Mouse (Mus musculus) spleen, postnatal 14 days (tissue): ENCODE measurements around the gene Kcnip2.
"Not testable (repeated sequence)": the region's sequence is repeated elsewhere in the genome, so short reads cannot be mapped to it uniquely, and the experiment has no call there.

Experiments used
- DNase-seq, 2 experiments: peaks; one replicate each; pipeline ENCODE4 v3.0.0; 2021 to 2022; ENCODE audit warnings: low spot score in 2 of 2

Gene Kcnip2

GRCm38 (mm10) chr19:45812115-45812514, 3.7 kb downstream of the Kcnip2 start:
- peak; percentile 45 to 53 for DNase-seq

DNA sequence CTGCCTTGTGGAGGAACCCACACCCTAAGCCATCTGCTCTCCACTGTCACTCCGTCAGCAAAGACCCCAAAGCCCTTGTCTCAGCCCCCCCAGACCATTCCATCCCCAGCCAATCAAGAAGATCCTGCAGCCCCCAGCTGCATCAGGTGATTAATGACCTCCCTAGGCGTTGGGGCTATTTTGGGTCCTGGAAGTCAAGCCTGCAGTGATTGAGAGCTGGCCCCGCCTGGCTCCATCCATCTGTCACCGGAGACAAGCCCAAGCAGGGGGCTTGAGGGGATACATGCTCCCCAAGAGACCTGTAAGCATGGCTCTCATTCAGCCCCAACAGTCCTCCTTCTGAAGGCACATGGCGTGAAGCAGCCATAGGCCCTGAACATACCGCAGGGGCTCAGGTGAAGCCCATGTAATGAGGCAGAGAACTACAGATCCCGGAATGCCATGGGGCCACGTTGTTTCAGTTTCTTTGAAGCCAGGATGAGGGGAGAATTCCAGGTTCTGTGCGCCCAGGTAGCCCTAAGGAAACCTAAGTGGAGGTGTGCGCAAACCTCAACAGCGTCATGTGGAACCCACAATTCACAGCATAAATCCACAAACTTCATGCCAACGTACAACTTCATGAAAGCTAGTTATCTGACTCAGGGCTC, 4.7 kb downstream of the Kcnip2 start:
- no peak for DNase-seq

DNA sequence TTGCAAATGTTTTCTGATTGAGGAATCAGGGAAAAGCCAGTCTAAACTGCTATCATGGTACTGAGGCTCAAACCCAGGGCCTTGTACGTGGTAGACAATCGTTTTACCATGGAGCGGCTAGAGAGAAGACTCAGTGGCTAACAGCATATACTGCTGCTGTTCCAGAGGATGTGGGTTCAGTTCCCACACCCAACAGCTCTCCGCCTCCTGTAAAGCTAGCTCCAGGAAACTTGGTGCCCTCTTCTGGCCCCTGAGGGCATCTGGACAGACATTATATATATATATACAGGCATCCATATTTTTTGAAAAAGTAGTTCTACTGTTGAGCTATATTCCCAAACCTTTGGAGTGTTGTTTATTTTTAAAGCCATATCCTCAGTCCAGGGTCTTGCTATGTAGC, 8.1 kb downstream of the Kcnip2 start:
- no peak for DNase-seq

DNA sequence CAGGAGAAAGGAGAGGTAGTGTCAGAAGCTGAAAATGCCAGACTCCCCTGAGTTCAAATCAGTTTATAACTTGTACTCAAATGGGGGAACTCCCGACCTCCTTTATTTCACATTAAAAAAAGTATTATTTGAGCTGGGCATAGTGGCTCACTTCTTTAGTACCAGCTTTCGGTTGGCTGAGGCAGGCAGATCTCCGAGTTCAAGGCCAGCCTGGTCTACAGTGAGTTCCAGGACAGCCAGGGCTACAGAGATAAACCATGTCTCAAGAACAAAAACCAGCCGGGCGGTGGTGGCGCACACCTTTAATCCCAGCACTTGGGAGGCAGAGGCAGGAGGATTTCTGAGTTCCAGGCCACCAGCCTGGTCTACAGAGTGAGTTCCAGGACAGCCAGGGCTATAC, 10.0 kb downstream of the Kcnip2 start:
- not testable (repeated sequence) for DNase-seq

- DNase-seq = peak in 1 of 2 experiments; percentile 30
These were observed 11.1 kb downstream of the Kcnip2 start for GRCm38 (mm10) chr19:45804593-45805368.

GRCm38 (mm10) chr19:45803408-45803807, 12.5 kb downstream of the Kcnip2 start:
- DNase-seq = no peak

DNA sequence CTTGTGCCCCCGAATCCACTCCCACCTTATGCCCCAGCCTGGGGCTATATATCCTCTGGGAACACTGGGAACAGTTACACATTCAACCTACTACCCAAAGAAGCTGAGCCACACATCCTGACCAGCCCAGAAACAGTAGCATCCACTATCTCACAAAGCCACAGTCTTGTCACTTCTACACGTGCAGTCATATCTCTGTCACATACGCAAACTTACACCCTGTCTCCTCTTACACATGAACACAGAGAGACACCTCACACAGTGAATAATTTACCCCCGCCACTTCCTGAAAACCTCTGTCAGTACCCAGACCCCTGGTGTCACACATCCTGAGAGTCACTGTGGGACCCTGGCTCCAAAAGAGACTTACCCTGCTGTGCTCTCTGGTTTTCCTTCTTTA, 13.2 kb downstream of the Kcnip2 start:
- DNase-seq = no peak

DNA sequence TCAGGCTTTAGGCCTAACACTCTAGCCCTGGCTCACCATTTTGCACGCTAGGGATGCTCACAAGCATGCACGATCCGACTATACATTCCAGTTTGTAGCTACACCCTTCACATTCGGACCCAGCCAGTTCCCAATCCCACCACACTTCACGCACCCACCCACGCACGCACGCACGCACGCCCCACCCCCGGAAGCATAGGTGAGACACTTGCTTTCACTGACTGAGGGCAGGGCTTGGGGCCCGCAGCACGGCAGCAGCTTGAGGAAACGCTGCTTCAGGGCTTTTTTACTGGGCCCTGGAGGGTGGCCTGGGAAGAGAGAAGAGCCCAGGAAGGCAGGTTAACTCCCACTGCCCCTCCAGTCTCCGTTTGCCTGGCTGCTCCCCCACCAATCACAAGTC, 19.0 kb downstream of the Kcnip2 start:
- no peak for DNase-seq

DNA sequence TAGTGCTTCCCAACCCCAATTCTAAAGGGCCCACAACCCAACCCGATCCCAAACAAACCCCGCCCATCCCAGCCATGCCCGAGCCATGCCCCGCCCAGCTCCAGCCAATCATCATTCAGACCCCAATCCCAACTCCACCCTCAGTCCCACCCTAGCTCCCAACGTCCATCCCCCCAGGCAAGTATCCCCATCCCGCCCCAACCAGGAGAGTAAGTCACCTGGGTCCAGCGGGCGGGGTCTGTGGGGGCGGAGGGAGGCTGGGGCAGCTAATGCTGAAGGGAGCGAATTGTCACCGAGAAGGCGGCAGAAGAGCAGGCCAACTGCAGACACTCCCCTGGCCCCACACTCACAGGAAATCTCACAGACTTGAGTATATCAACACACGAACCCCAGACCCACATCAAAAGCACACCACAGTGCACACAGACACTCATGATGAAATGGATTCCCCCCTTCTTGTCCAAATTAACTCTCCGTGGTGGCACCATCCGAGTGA, 19.8 kb downstream of the Kcnip2 start:
- DNase-seq = no peak

DNA sequence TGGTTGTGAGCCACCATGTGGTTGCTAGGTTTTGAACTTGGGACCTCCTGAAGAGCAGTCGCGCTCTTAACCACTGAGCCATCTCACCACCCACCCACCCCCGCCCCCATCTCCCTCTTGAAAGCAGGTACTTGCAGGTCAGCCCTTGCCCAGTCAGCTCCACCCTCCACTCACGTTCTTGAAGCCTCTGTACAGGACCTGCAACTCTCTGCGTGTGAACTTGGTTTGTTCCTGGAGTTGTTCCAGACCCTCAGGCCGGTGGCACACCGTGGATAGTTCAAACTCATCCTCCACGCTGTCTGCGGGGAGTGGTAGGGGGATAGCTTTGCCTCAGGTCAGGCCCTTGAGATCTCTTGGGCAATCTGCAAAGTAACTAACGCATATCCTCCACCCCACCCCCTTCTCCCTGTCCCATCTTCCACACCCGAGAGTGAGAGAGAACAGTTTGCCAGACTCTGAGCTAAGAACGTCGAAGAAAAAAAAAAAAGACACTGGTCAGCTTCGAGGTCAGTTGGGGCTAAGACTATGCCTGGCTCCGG, 20.4 kb downstream of the Kcnip2 start:
- DNase-seq = no peak

- no peak for DNase-seq
These were observed 21.1 kb downstream of the Kcnip2 start for GRCm38 (mm10) chr19:45794718-45795117.

- no peak for DNase-seq
These were observed 23.5 kb downstream of the Kcnip2 start for GRCm38 (mm10) chr19:45792404-45792803.

GRCm38 (mm10) chr19:45789888-45790874, 25.7 kb downstream of the Kcnip2 start:
- DNase-seq = no peak

DNA sequence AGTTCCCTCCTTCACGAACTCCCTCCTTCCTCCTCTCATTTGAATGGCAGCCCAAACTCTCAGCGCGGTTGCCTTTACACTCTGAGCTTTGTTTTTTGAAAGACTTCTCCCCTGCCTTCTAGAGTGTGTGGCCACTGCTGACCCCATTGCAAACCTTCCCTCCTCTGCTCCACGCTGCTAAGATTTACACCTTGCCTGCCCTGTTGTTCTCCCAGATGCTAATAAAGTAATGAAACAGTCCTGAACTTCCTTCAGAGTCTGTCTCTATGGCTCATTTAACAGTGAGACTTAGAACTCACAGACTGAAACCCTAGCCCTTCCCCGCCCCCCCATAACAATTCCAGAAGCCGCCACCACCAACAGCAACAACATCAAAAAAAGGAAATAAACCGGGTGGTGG, 26.5 kb downstream of the Kcnip2 start:
- no peak for DNase-seq

GRCm38 (mm10) chr19:45788337-45788736, 27.5 kb downstream of the Kcnip2 start:
- DNase-seq = no peak

- DNase-seq = no peak
These were observed 28.4 kb downstream of the Kcnip2 start for GRCm38 (mm10) chr19:45787450-45787849.

GRCm38 (mm10) chr19:45785470-45785869, 30.4 kb downstream of the Kcnip2 start:
- DNase-seq = no peak

GRCm38 (mm10) chr19:45783933-45784576, 31.8 kb downstream of the Kcnip2 start:
- no peak for DNase-seq

GRCm38 (mm10) chr19:45783181-45783932, 32.5 kb downstream of the Kcnip2 start, which contains the start of gene Mgea5:
Gene Mgea5 (minus strand): TSS chr19:45783837.
- DNase-seq = peak; percentile 94 to 96

GRCm38 (mm10) chr19:45782315-45783001, 33.4 kb downstream of the Kcnip2 start:
- DNase-seq = peak; percentile 58 to 73
